Mouse (Mus musculus) spleen, postnatal 14 days (tissue): ENCODE data around the gene Aicda.
A peak's percentile ranks its signal among the peaks of the same experiment; 100 is the strongest.

Source experiments
- DNase-seq, 2 experiments: peaks; one replicate each; pipeline ENCODE4 v3.0.0; 2021 to 2022; ENCODE audit warnings: low spot score in 2 of 2

Gene Aicda

DNA sequence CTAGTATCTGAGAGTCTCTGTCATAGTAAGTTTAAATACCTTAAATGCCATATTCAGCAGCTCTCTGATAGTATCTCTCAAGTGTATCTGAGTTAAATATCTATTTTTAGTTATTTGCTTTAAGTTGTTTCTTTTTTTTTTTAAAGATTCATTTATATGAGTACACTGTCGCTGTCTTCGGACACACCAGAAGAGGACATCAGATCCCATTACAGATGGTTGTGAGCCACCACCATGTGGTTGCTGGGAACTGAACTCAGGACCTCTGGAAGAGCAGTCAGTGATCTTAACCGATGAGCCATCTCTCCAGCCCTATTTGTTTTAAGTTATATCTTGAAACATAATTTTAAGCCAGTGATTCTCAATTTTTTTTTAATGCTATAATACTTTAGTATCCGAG lies 47.4 kb downstream of the Aicda start:
- no peak for DNase-seq

DNA sequence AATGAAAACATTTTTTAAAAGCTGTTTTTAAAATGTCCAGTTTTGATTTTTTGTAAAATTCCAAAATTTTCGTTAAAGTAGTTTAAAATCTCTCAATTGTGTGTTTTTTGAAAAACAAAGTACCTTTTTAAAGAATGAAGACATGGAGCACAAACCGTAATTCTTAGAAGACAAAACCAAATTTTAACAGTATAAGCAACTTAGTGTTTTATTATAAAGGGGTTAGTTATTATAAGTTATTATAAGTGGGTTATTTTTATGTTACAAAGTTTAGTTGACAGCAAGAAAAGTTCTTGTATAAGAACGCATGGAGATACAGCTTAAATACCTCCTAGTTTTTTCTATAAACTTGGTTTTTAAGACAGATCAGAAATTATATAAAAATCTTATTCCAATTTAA lies 48.0 kb downstream of the Aicda start:
- no peak for DNase-seq

DNA sequence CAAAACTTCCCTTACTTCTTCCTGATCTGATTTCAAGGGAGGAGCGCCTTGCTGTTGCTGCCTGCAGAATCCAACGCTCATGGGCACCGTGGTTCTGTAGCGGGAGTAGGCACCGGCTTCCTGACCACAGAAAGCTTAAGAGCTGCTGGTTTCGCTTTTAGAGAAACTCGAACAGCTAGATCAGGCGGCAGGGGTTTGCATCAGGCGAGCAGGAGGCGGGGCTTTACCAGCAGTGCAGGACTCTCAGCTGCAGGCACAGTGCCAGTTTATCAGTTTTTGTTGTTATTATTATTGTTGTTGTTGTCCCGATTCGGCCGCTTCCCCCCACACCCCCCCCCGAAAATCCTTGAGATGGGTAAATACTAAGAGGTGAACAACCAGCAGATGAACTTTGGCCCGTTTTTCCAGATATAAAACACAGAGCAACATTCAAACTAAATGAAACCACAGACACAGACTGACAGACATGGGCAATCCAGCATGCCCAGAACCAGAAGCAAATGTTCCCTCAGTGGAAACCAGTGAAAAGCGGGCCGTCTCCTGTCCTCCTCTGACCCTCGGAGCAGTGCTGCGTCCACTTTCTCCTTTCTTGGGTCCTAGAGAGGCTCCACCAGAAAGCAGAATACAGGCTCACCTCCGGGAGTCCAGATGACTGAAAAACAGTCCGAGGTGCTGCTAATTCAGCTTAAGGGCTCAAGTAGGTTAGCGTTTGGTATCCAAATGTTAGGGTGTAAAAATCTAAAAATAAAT lies 48.8 kb downstream of the Aicda start, which contains the start of gene Apobec1:
TSS of gene Apobec1 (minus strand) at position 203 of the 750 bp plus-strand sequence.
- peak; percentile 66 to 71 for DNase-seq

DNA sequence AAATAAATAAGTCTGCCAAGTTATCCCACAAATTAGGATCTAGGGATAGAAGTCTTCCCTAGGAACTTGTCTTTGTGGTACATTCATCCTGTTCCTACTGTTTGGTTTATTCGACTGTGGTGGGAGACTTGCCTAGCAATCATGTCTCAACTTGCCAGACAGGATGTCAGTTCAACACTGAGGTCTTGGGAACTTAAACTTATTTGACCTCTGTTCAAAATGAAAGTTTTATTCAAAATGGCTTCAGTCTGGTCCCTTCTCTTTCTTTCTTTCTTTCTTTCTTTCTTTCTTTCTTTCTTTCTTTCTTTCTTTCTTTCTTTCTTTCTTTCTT lies 49.4 kb downstream of the Aicda start:
- DNase-seq: no peak

DNA sequence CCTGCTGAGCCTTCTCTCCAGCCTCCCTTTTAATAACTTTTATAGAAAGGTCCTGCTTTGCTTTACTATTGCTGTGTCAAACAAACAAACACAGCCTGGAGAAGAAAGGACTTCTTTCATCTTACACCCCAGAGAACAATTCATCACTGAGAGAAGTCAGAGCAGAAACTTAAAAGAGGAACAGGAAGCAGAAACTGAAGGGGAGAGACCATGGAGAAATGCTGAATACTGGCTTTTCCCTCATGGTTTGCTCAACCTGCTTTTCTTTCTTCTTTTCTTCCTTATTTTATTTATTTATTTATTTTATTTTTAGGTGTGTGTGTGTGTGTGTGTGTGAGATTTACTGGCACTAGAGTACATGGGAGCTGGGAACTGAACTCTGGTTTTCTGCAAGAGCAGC lies 50.7 kb downstream of the Aicda start:
- DNase-seq: no peak

DNA sequence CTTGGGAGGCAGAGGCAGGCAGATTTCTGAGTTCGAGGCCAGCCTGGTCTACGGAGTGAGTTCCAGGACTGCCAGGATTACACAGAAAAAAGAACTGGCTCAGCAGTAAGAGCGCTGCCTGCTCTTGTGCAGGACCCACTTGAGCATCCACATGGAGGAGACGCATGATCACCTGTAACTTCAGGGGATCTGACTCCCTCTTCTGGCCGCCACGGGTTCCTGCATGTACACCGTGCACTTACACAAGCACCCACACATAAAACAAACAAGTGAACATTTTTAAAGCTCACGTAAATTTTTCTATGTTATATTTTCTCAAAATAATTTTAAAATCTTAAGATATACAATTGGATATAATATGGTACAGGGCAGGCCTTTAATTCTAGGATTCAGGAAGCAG lies 51.9 kb downstream of the Aicda start:
- DNase-seq: no peak

DNA sequence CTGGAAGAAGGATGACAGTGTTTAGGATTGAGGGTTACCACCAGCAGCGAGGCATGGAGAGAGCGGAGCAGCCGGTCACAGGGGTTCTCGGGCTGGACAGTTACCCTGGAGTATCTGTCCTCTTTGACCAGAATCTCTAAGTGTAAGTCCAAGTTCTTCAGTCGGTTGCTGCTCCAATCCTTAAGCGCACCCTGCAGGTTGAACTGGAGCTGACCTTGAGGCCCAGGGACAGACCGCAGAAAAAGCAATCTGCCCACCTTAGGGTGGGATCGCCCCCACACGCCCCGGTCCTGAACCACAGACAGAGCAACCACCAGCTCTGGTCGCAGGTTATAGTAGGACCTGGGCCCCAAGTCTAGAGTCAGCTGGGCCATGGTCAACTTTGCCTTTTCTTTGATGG lies 53.1 kb downstream of the Aicda start:
- DNase-seq: no peak

DNA sequence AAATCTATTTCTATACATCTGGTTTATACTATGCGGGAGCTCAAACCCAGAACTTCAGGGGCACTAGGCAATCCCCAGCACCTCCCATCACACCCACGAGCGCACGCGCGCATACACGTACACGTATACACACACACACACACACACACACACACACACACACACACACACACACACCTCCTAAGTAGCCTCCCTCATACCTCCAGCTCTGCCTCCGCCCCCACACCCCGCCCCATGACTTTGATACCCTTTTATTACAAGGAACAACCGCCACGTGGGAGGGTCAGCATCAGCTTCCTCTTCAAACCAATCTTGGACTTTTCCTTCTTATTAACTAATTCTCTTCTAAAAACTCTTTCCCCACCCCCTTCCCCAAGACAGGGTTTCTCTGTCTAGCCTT lies 54.1 kb downstream of the Aicda start:
- no peak for DNase-seq

DNA sequence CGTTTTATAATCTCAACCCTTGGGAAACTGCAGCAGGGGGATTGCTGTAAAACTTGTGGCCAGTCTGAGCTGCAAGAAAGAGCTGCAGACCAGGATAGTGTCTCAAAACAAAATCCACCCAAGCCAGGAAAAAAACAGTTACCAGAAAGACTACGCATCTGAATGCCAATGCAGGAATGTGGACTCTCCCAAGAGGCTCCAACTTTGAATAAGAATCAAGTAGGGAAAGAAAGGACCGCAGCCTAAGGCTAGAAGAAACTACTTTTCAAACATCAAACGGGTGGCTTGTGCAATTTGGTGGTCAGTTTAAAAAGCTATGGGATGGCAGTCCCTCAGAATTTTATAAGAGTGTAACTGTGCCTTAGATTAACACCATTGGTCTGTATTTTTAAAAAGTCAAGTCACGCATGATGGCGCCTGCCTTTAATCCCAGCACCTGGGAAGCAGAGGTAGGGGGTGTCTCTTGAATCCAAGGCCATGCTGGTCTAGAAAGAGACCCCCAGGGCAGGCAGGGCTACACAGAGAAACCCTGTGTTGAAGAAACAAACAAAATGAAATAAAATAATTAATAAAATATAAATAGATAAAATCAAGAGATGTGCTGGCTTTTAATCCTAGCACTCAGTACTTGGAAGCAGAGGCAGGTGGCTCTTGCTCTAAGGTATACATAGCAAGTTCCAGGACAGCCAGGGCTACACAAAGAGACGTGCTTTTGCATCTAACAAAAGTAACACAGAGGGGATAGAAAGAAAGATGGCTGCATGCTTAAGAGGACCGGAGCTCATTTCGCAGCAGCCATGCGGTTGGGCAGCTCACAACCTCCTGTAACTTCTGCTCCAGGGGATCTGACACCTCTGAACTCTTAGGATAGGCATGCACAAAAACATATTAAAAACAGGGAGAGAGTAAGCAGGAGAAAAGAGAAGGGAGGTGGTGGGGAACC lies 55.1 kb downstream of the Aicda start:
- DNase-seq: no peak

DNA sequence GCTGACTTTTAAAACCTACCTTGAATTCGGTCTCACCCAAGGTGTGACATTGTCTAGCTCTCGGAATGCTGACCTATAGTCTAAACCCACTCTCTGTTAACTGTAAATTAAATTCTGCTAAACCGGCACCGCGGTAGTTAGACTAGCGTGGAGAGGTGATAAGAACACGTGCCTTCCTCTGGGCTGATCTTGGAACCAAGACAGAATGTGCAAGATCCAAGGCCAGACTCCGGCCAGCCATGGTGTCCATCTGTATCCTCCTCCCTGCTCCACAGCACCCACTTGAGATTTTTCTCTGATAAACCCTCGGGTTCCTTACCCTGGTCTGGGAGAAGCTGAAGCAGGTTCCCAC lies 55.8 kb downstream of the Aicda start:
- no peak for DNase-seq

DNA sequence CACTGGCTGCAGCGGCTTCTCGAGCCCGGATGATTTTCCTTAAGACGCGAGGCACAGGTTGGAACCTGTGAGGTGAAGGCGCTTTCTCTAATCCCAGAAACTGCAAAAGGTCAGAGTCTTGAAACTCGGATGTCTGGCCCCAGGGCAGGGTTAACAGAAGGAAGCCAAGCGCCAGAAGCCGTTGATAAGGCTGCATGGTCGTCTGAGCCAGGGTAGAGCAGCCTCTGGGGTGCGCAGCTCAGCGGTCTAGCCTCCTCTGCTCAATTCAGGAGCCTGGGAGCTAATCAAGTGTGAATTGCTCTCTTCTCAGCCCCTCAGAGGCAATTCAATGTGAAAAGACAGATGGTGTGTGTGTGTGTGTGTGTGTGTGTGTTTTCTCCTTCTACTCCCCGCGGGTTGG lies 56.2 kb downstream of the Aicda start, which contains the start of gene Gdf3:
TSS of gene Gdf3 (minus strand) at position 317 of the 400 bp plus-strand sequence.
- DNase-seq: no peak

DNA sequence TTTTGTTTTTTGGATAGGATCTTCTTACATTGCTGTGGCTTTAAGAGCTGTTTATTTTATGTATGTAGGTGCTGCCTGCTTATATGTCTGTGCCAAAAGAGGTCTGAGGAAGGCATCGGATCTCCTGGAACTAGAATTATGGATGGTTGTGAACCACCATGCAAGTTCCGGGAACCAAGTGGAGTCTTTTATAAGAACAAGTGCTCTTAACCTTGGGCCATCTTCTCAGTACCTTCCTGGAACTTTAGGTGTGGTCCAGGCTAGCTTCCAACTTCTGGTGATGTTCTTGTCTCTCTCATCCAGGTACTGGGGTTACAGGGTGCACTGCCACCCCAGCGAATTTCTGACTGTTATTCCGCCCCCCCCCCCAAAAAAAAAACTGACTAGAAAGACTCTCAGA lies 58.8 kb downstream of the Aicda start:
- DNase-seq: no peak
